Mouse (Mus musculus): ENCODE measurements around the gene Wscd2.

DNA sequence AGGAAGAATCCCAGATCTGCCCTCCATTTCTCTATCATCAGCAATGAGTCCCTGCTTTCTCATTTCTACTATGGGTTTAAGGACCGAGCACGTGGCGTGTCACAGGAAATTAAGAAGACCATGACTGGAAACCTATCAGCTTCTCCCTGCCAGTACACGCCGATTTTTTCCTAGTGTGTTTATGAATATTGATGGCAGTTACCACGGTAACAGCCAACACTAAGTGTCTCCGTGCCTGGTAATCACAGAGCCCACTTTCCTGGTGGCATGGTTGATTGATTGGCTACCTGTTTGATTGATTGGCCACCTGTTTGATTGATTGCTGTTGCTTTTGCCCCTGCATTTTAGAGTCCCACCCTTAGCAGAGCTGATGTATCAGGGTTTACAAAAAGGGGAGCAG lies 30.2 kb upstream of the Wscd2 start:
- TF ChIP-seq CTCF (IDR thresholded peaks at IDR 0.05; ENCODE audit: control insufficient read depth, insufficient read depth, insufficient replicate concordance, low read depth, low read length): no peak
- no peak for TF ChIP-seq POLR2A (IDR thresholded peaks at IDR 0.05; ENCODE audit: control insufficient read depth, low read depth, low read length)

Measured in testis, adult 2 months (tissue).